Mouse (Mus musculus) heart, embryonic 10.5 days (tissue): ENCODE data around the gene Fam205a2. TPM values are rescaled to one million over a fixed set of nuclear protein-coding genes. Genes with fewer than 3 reads are reported as not detected.
"Not testable (repeated sequence)": the region's sequence is repeated elsewhere in the genome, so short reads cannot be mapped to it uniquely, and the experiment has no call there.

ENCODE experiments used
- DNase-seq: peaks from one replicate; pipeline ENCODE4 v3.0.0-alpha.2; 2017; ENCODE audit warnings: low spot score
- H3K27ac ChIP-seq: fragments of 300-500 bp; sonication (generic); 2 replicates; pipeline ENCODE4 v1.5.1; 2016; ENCODE audit warnings: mild to moderate bottlenecking
- H3K27me3 ChIP-seq: fragments of 300-500 bp; sonication (generic); 2 replicates; pipeline ENCODE4 v1.6.1; 2016; ENCODE audit warnings: mild to moderate bottlenecking; ENCODE audit not compliant: poor library complexity, insufficient read depth, severe bottlenecking
- H3K36me3 ChIP-seq: fragments of 300-500 bp; sonication (generic); 2 replicates; pipeline ENCODE4 v1.6.1; 2016; ENCODE audit warnings: mild to moderate bottlenecking, moderate library complexity
- H3K4me1 ChIP-seq: fragments of 300-500 bp; sonication (generic); 2 replicates; pipeline ENCODE4 v1.6.1; 2016; ENCODE audit warnings: mild to moderate bottlenecking
- H3K4me3 ChIP-seq: fragments of 300-500 bp; sonication (generic); 2 replicates; pipeline ENCODE4 v1.5.1; 2016; ENCODE audit warnings: mild to moderate bottlenecking, moderate library complexity
- H3K9me3 ChIP-seq: fragments of 300-500 bp; sonication (generic); 2 replicates; pipeline ENCODE4 v1.6.1; 2016; ENCODE audit warnings: mild to moderate bottlenecking, moderate library complexity
- WGBS: fragments of 180-500 bp; shearing (Covaris S2); methylation state at CpG from one replicate; pipeline ENCODE4 v1.1.7; 2016; 5-methylcytosine and 5-hydroxymethylcytosine counted together
- polyA plus RNA-seq: library from polyadenylated mRNA; unstranded; fragments of >200 nt; fragmentation: Nextera tagmentation; extraction: Ambion mirVana; gene quantifications from 2 replicates; pipeline ENCODE4 v1.2.1, GENCODE M21; 2016

Gene Fam205a2
- not detected in 2 replicates for polyA plus RNA-seq

DNA sequence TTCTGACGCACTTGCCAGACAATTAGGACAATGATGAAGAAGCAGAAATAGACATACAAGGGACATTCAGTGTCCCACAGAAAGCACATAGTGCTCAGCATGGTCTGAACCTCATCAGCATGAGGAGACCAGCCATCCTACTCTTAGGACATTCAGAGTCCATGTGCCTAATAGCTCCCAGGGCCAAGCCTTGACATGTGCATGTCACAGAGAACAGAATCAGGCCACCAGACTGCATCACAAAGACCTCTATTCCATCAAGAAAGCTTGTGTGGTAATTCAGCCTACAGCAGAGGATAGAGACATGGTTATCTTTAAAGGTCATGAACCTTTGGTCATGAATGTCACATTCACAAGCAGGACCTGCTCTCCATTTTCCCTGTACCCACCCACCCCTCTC, at the start of gene Fam205a2:
Fam205a2 (minus strand) TSS at position 101 of the 400 bp plus-strand sequence.
- H3K27ac ChIP-seq, H3K4me3 ChIP-seq, H3K9me3 ChIP-seq, H3K27me3 ChIP-seq, DNase-seq, H3K4me1 ChIP-seq, H3K36me3 ChIP-seq: not testable (repeated sequence)
- no CpG with 5 or more reads among the region's 1 CpGs for WGBS

Other genes starting within 250 kb of the Fam205a2 start
- gene Gm21953, start 233.9 kb downstream of the Fam205a2 start, polyA plus RNA-seq, result not detected in 2 replicates
- not detected in 2 replicates for gene Fam205a3, start 209.8 kb downstream of the Fam205a2 start, polyA plus RNA-seq
- gene Gm21586, start 88.8 kb downstream of the Fam205a2 start, polyA plus RNA-seq, result not detected in 2 replicates
- not detected in 2 replicates for gene Gm2163, start 61.4 kb downstream of the Fam205a2 start, polyA plus RNA-seq
- not detected in 2 replicates for gene Gm10591, start 84.0 kb upstream of the Fam205a2 start, polyA plus RNA-seq
- not detected in 2 replicates for gene Gm2564, start 101.5 kb upstream of the Fam205a2 start, polyA plus RNA-seq
- not detected in 2 replicates for gene Ccl27b, start 127.1 kb upstream of the Fam205a2 start, polyA plus RNA-seq
- not detected in 2 replicates for gene Il11ra2, start 133.7 kb upstream of the Fam205a2 start, polyA plus RNA-seq
- not detected in 2 replicates for gene 4930578G10Rik, start 207.4 kb upstream of the Fam205a2 start, polyA plus RNA-seq
- gene Ccl19, start 228.4 kb upstream of the Fam205a2 start, polyA plus RNA-seq, result 0.21 TPM in 1 of 2 replicates, not detected in the other
- gene Ccl21a, start 245.8 kb upstream of the Fam205a2 start, polyA plus RNA-seq, result not detected in 2 replicates